Mouse (Mus musculus): ENCODE results near the gene Clta.

The Clta gene

DNA sequence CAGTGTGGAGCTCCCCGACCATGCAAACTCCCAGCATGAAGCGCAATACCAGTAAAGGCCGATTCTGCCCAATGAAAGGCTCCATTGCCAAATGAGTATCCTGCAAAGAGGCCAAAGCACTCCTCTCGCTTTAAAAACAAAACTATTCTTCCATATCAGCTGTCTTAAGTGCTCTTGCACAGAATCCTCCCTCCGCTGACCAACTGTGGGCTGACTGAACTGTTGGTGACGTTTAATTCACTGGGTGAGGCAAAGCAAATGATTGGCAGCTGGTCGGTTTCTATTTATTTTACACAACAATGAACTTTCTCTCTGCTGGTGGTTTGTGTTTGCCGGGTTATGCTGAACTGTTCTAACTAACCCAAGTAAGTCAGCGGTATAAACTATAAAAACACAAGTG lies 64.5 kb downstream of the Clta start:
- in situ Hi-C loops (cut with MboI; ENCODE audit: low sequenced_read_pairs) = loop anchor here (5.0 kb wide), 1 partner anchor 49 kb away; no protein-coding TSS in a partner anchor

DNA sequence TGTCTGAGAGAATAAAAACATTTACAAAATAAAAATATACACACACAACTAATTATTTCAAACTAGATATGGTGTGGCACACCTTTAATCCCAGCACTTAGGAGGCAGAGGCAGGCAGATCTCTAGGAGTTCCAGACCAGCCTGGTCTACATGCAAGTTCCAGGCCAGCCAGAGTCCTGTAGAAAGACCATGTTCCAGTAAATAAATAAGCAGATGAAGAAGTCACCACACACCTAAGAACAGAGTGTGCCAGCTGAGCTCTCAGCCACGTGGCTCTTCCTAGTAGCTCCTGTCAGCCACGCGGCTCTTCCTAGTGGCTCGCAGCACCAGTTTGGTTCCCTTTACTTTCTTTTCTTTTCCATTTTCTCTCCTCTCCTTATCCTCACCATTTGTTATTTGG lies 65.2 kb downstream of the Clta start:
- in situ Hi-C loops (cut with MboI; ENCODE audit: low sequenced_read_pairs) = loop anchor here (5.0 kb wide), 1 partner anchor 48 kb away; no protein-coding TSS in a partner anchor

- in situ Hi-C loops (cut with MboI; ENCODE audit: low sequenced_read_pairs) = no loop called here
These were observed 66.4 kb downstream of the Clta start for GRCm38 (mm10) chr4:44070641-44071040.

DNA sequence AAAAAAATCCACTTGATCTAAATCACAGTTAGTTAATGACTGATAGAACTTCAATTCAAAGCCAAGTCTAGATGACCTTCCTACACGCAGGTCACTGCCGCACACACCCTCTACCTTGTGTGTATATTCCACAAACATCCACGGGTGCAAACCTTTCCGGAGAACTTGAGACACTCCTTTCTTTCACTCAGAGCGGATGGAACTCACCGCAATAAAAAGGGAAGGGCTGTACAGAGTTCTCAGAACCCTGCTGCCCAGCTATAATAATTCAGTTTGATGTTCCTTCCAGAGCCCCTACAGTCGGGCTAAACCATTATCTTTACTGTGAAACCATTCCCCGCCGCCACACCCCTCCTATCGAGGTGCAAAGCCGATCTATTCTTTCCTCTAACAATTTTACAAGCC lies 67.5 kb downstream of the Clta start:
- in situ Hi-C loops (cut with MboI; ENCODE audit: low sequenced_read_pairs) = no loop called here

GRCm38 (mm10) chr4:44072146-44072872 lies 68.1 kb downstream of the Clta start:
- in situ Hi-C loops (cut with MboI; ENCODE audit: low sequenced_read_pairs) = no loop called here

DNA sequence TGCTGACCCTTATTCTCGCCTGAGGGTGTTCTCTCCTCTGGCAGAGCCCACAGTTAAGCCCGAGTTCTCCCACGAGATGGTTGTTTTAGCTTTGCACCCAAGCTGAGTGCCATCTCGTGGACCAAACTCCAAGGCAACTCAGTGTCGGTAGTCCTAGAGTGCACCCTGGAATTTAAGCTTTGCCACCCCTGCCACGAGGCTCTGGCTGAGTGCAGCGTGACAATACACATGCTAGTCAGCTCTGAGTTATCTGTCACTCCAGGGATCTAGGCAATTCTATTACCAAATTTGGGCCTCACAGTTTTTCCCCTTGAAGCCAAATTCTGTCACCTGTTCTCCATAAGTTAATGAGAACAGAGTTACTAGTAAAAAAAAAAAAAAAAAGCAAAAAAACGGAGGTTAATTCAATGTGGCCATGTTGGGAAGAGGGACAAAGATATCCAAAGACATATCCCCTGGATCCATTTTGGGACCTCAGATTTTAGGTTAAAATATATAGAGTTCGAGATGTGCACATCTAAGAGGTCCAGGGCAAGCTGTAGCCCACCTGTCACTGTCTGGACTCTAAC lies 68.7 kb downstream of the Clta start:
- in situ Hi-C loops (cut with MboI; ENCODE audit: low sequenced_read_pairs) = no loop called here

- in situ Hi-C loops (cut with MboI; ENCODE audit: low sequenced_read_pairs) = no loop called here
These were observed 69.5 kb downstream of the Clta start for GRCm38 (mm10) chr4:44073799-44074198.

GRCm38 (mm10) chr4:44074422-44074821 lies 70.2 kb downstream of the Clta start:
- in situ Hi-C loops (cut with MboI; ENCODE audit: low sequenced_read_pairs) = no loop called here

DNA sequence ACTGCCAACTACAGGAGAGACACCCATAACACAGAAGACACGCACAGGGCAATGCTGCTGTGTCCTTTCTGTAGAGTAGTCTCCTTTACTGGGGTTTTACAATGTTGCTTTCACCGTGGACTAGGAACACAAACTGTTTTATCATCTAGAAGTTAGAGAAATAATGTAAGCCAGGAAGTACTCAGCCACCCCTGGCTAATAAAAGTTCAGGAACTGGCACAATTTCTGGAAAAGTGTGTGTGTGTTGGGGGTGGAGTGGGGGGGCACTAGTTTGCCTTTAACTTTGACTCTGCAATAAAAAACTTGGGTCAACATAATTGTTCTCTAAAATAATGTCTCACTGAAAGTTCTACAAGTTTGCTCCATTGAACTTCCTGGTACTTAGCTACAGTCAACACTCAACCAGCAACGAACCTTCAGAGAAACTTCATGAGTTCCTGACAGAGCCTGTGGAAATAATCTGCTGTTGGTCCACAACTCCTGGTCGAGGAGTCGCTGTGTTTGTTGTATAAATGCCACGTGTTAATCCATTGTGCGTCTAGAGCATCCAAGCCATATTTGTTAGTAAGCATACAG lies 74.2 kb downstream of the Clta start:
- in situ Hi-C loops (cut with MboI; ENCODE audit: low sequenced_read_pairs) = no loop called here

All from CH12F3 (cell line).